Mouse (Mus musculus) thymus, postnatal 0 days (tissue): ENCODE results near the gene Hist1h1d. TPM values are rescaled to one million over a fixed set of nuclear protein-coding genes. Genes with fewer than 3 reads are reported as not detected.
"Not testable (repeated sequence)": the region's sequence is repeated elsewhere in the genome, so short reads cannot be mapped to it uniquely, and the experiment has no call there.

Experiments
- DNase-seq: peaks from one replicate; pipeline ENCODE4 v3.0.0-alpha.2; 2015; ENCODE audit warnings: low spot score
- polyA plus RNA-seq: library from polyadenylated mRNA; unstranded; fragments of >200 nt; fragmentation: Nextera tagmentation; extraction: Ambion mirVana; gene quantifications from 2 replicates; pipeline ENCODE4 v1.2.1, GENCODE M21; 2015

Hist1h1d gene
- polyA plus RNA-seq, 1 experiment from 2014 or later = 1.3 TPM

GRCm38 (mm10) chr13:23529480-23530165, 23.4 kb upstream of the Hist1h1d start:
- DNase-seq = no peak

- peak; percentile 83 for DNase-seq
Observed at GRCm38 (mm10) chr13:23530181-23530900, 22.7 kb upstream of the Hist1h1d start.

- DNase-seq = peak; percentile 99
Observed at GRCm38 (mm10) chr13:23530901-23531875, 21.9 kb upstream of the Hist1h1d start, which contains the start of gene Hist1h4h. Hist1h4h (plus strand) TSS chr13:23531050.

- peak; percentile 39 for DNase-seq
Observed at GRCm38 (mm10) chr13:23532262-23533075, 20.6 kb upstream of the Hist1h1d start.

- DNase-seq = peak; percentile 87
Observed at GRCm38 (mm10) chr13:23533560-23534367, 19.3 kb upstream of the Hist1h1d start, which contains the start of gene Hist1h2af. Hist1h2af (plus strand) TSS chr13:23533906.

GRCm38 (mm10) chr13:23534368-23535131, 18.5 kb upstream of the Hist1h1d start:
- peak; percentile 39 for DNase-seq

GRCm38 (mm10) chr13:23535137-23536075, 17.7 kb upstream of the Hist1h1d start, which contains the start of gene Hist1h3g:
Hist1h3g (plus strand) TSS chr13:23535422.
- DNase-seq = peak; percentile 96

- no peak for DNase-seq
Observed at GRCm38 (mm10) chr13:23536076-23536822, 16.8 kb upstream of the Hist1h1d start.

- no peak for DNase-seq
Observed at GRCm38 (mm10) chr13:23537006-23537710, 15.9 kb upstream of the Hist1h1d start.

- DNase-seq = no peak
Observed at GRCm38 (mm10) chr13:23538249-23538648, 14.8 kb upstream of the Hist1h1d start.

- DNase-seq = not testable (repeated sequence)
Observed at GRCm38 (mm10) chr13:23539821-23540220, 13.2 kb upstream of the Hist1h1d start.

GRCm38 (mm10) chr13:23541497-23541896, 11.6 kb upstream of the Hist1h1d start:
- no peak for DNase-seq

GRCm38 (mm10) chr13:23542225-23542980, 10.7 kb upstream of the Hist1h1d start:
- DNase-seq = peak; percentile 40

GRCm38 (mm10) chr13:23542999-23543607, 10.0 kb upstream of the Hist1h1d start, which contains the start of gene Hist1h2bh:
Hist1h2bh (minus strand) TSS chr13:23543392.
- peak; percentile 95 for DNase-seq
